Mouse (Mus musculus) spleen, adult 2 months (tissue): ENCODE data around the gene B4galt5.

Experiments used
- CTCF ChIP-seq: fragments of 200-500 bp; IDR thresholded peaks from 2 replicates; pipeline ENCODE4 v1.5.1; 2011; ENCODE audit warnings: mild to moderate bottlenecking, inconsistent platforms; ENCODE audit not compliant: insufficient read depth, insufficient read length, insufficient replicate concordance; ENCODE audit errors: extremely low read depth
- POLR2A ChIP-seq: fragments of 200-500 bp; IDR thresholded peaks from 2 replicates; pipeline ENCODE4 v1.6.1; 2011; ENCODE audit warnings: low read depth, low read length, inconsistent platforms

DNA sequence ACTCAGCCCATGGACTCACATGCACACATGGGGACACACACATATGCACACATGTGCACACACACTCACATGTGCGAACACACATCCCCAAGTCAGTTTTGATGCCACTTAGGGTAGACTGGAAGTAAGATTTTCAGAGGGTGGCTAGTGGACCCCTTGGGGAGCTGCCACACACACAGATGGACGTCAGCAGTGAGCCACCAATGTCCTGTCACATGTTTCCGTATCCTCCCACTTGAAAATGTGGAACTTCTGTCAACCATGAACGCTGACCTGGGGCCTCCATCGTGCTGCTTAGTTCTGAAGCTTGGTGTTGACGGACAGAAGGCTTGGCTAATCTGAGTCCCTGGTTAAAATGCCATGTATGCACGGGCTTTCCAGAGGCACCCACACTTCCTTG, 32.6 kb upstream of the B4galt5 start:
- no peak for TF ChIP-seq POLR2A
- TF ChIP-seq CTCF: no peak
